Mouse (Mus musculus) liver, embryonic 14.5 days (tissue): ENCODE data around the gene Mcm2.

Experiments
- CTCF ChIP-seq: IDR thresholded peaks from 2 replicates; pipeline ENCODE4 v1.5.1; 2016; ENCODE audit warnings: antibody characterized with exemption, low read depth, control low read depth
- EP300 ChIP-seq: IDR thresholded peaks from 2 replicates; pipeline ENCODE4 v1.6.1; 2016; ENCODE audit warnings: antibody characterized with exemption, low read depth

DNA sequence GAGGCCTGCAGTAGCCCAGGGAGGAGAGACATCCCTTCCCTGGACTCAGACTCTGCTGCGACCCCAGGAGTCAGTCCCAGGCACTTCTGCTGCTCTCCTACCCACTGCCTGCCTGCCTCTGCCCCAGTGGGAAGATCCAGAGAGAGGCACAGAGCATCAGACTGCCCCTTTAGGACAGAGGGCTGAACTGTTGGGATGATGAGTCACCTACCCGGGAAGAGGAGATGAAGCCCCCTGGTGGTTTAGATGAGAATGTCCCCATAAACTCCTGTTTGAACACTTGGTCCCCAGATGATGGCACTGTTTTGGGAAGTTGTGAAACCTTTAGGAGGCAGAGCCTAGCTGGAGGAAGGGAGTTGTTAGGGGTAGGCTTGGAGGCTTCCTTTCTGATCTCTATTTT, 37.7 kb downstream of the Mcm2 start:
- TF ChIP-seq EP300: no peak
- TF ChIP-seq CTCF: peak; percentile 83
